Mouse (Mus musculus) liver, embryonic 15.5 days (tissue): Measurements from ENCODE around the gene Cyb5d1. TPM values are rescaled to one million over a fixed set of nuclear protein-coding genes. Genes with fewer than 3 reads are reported as not detected.
A peak's percentile ranks its signal among the peaks of the same experiment; 100 is the strongest.
"Not testable (repeated sequence)": the region's sequence is repeated elsewhere in the genome, so short reads cannot be mapped to it uniquely, and the experiment has no call there.

Experiments
- ATAC-seq: fragments of 200-750 bp; cut with Nextera tagmentation; 2 replicates; pipeline ENCODE4 v1.8.0; 2017; ENCODE audit warnings: moderate number of reproducible peaks, mild to moderate bottlenecking, moderate library complexity; ENCODE audit not compliant: insufficient read depth
- H3K27ac ChIP-seq: fragments of 300-500 bp; sonication (generic); replicated peaks from 2 replicates; pipeline ENCODE4 v1.5.1; 2015; ENCODE audit warnings: mild to moderate bottlenecking, inconsistent platforms
- H3K27me3 ChIP-seq: fragments of 300-500 bp; sonication (generic); 2 replicates; pipeline ENCODE4 v1.6.1; 2015; ENCODE audit warnings: mild to moderate bottlenecking, inconsistent platforms
- H3K36me3 ChIP-seq: fragments of 300-500 bp; sonication (generic); replicated peaks from 2 replicates; pipeline ENCODE4 v1.6.1; 2015; ENCODE audit warnings: moderate library complexity, mild to moderate bottlenecking, inconsistent platforms
- H3K4me1 ChIP-seq: fragments of 300-500 bp; sonication (generic); replicated peaks from 2 replicates; pipeline ENCODE4 v1.6.1; 2015; ENCODE audit warnings: inconsistent platforms
- H3K4me2 ChIP-seq: fragments of 300-500 bp; sonication (generic); 2 replicates; pipeline ENCODE4 v1.6.1; 2015; ENCODE audit warnings: moderate library complexity, mild to moderate bottlenecking, inconsistent platforms
- H3K4me3 ChIP-seq: fragments of 300-500 bp; sonication (generic); replicated peaks from 2 replicates; pipeline ENCODE4 v1.5.1; 2015; ENCODE audit warnings: mild to moderate bottlenecking, inconsistent platforms
- H3K9ac ChIP-seq: fragments of 300-500 bp; sonication (generic); 2 replicates; pipeline ENCODE4 v1.6.1; 2015; ENCODE audit warnings: moderate library complexity, mild to moderate bottlenecking, inconsistent platforms
- H3K9me3 ChIP-seq: fragments of 300-500 bp; sonication (generic); replicated peaks from 2 replicates; pipeline ENCODE4 v1.6.1; 2016; ENCODE audit warnings: inconsistent platforms
- WGBS: fragments of 180-500 bp; shearing (Covaris S2); methylation state at CpG from one replicate; pipeline ENCODE4 v1.1.7; 2015; ENCODE audit warnings: mixed read lengths; ENCODE audit not compliant: insufficient replicate concordance; 5-methylcytosine and 5-hydroxymethylcytosine counted together
- polyA plus RNA-seq: library from polyadenylated mRNA; unstranded; fragments of >200 nt; fragmentation: Nextera tagmentation; extraction: Ambion mirVana; gene quantifications from 2 replicates; pipeline ENCODE4 v1.2.1, GENCODE M21; 2015

Gene Cyb5d1
- polyA plus RNA-seq, 1 experiment from 2014 or later, result 9.6 TPM

DNA sequence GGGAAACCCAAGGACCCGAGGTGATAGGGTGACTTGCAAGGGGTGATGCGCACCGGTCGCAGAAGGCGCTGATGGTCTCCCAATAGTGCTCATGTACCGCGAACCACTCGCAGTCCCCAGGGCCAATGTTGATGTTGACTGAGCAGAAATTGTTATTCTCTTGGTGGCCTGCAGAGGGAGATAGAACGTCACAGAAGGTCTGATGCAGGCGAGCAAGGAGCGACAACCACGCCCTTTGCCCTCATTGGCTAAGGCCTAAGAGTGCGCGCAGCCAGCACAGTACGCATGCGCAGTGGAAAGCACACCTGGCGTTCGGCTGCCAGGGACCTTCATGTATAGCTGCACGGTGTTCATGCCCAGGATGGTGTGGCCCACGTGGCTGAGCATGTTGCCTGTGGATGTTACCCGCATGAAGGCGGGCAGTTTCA lies 5.8 kb upstream of the Cyb5d1 start:
- peaks cover 59% of the 10 kb centered on the region for H3K36me3 ChIP-seq
- H3K4me3 ChIP-seq, result no peak overlapping the region
- peaks cover 32% of the 10 kb centered on the region for H3K4me1 ChIP-seq
- 33% methylated on average over 22 of the region's 22 CpGs for WGBS
- H3K9me3 ChIP-seq, result no peaks in the 10 kb centered on the region
- H3K27me3 ChIP-seq, result no peaks in the 10 kb centered on the region
- ATAC-seq, result peak; percentile 68
- H3K9ac ChIP-seq, result no peak overlapping the region
- H3K27ac ChIP-seq, result no peak overlapping the region
- H3K4me2 ChIP-seq, result peak overlapping the region; percentile 41

DNA sequence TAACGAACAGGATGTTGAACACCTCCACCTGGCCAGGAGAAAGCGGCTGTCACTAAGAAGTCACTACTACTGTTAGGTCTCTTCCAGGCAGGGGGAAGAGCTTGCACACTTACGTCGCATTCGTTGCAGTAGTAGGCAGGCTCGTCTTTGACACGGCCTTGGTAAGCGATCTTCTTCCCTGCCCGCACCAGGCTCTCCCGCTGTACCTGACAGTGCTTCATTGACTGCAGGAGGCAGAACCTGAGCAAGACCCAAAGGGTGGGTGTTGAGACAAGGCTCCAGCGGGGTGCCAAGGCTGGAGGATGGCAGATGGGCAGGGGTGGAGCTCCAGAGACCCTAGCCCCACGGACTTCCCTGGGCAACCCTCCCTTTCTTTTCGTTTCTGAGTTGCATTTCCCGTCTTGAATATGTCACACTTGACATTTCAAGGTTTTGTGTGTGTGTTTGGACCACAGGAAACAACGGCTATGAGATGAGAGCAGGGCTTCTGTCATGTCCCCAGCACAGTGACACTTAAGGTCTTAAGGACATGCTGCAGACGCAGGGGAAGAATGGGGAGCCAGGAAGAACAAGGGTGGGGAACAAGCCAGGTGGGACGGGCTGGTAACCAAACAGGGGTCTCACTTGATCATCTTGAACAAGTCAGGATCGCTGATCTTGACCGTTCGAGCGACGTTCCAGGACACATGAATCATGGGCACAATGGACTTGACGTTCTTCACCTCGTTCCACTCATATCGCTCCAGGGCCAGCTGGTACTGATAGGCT lies 4.8 kb upstream of the Cyb5d1 start:
- ATAC-seq, result no peak
- H3K9me3 ChIP-seq, result no peaks in the 10 kb centered on the region
- no peak overlapping the region for H3K27ac ChIP-seq
- H3K9ac ChIP-seq, result no peak overlapping the region
- 83% methylated on average over 25 of the region's 25 CpGs for WGBS
- peaks cover 49% of the 10 kb centered on the region for H3K36me3 ChIP-seq
- no peaks in the 10 kb centered on the region for H3K27me3 ChIP-seq
- H3K4me1 ChIP-seq, result peaks cover 34% of the 10 kb centered on the region
- H3K4me2 ChIP-seq, result no peak overlapping the region
- no peak overlapping the region for H3K4me3 ChIP-seq

GRCm38 (mm10) chr11:69399201-69400082 lies 4.0 kb upstream of the Cyb5d1 start:
- WGBS, result 76% methylated on average over 66 of the region's 66 CpGs
- Histone ChIP-seq H3K27ac (no peak overlapping the region), H3K4me3 (no peak overlapping the region), H3K9ac (no peak overlapping the region), H3K4me2 (no peak overlapping the region), H3K9me3 (no peaks in the 10 kb centered on the region), H3K4me1 (peaks cover 35% of the 10 kb centered on the region), H3K27me3 (no peaks in the 10 kb centered on the region), H3K36me3 (peaks cover 41% of the 10 kb centered on the region)
- no peak for ATAC-seq

DNA sequence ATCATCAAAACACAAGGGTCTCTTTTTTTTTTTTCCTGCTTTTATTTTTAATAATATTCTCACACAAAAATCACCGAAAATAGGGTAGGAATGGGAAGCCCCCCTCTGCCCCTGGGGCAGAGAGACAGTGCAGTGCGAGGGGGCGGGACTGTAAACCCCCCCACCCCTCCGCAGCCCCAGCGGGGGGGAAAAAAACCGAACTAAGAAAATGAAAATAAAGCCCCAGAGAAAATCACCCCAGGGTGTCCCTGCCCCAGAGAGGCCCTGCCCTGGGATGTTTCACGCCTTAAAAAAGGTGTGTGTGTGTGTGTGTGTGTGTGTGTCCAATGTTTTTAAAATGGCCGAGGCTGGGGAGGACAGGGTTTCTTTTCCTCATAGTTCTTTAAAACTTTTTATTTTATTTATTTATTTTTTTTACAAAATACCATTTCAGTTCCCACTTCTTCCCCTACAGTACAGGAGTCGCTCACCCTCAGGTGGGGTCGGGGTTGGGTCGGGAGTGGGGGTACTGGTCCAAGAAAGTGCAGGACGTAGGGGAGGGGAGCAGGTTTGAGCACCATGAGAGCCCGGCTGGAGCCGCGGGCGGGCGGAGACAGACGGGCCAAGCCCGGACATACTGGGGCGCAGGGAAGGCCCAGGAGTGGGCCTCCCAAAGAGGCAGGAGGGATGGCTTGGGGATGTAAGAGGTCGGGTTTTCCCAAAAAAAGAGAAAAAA lies 3.2 kb upstream of the Cyb5d1 start:
- H3K4me1 ChIP-seq, result peaks cover 39% of the 10 kb centered on the region
- no peak overlapping the region for H3K27ac ChIP-seq
- 64% methylated on average over 21 of the region's 21 CpGs for WGBS
- peak overlapping the region; percentile 85; the same call in 1 of the 2 replicates for H3K4me3 ChIP-seq
- no peak for ATAC-seq
- no peaks in the 10 kb centered on the region for H3K9me3 ChIP-seq
- H3K4me2 ChIP-seq, result peak overlapping the region; percentile 96
- peaks cover 33% of the 10 kb centered on the region for H3K36me3 ChIP-seq
- H3K9ac ChIP-seq, result no peak overlapping the region
- no peaks in the 10 kb centered on the region for H3K27me3 ChIP-seq

- Histone ChIP-seq H3K4me3 (peak within 1 kb of the TSS; percentile 85), H3K9ac (peak within 1 kb of the TSS; percentile 32), H3K36me3 (peaks cover 28% of the 10 kb centered on the region), H3K4me2 (peak within 1 kb of the TSS; percentile 96), H3K27ac (0 out of 2 replicates have a peak within 1 kb of the TSS, but pooled peaks have one; percentile 14), H3K27me3 (no peaks in the 10 kb centered on the region), H3K9me3 (no peaks in the 10 kb centered on the region), H3K4me1 (peaks cover 39% of the 10 kb centered on the region)
- 34% methylated on average over 16 of the region's 16 CpGs for WGBS
- no peak for ATAC-seq
Measured at GRCm38 (mm10) chr11:69398059-69398458, 2.6 kb upstream of the Cyb5d1 start, which contains the start of gene Tmem88. TSS of gene Tmem88 (minus strand) at chr11:69398234.

GRCm38 (mm10) chr11:69397581-69398057 lies 2.2 kb upstream of the Cyb5d1 start:
- 0 out of 2 replicates have a peak overlapping the region, but pooled peaks have one; percentile 14 for H3K27ac ChIP-seq
- H3K36me3 ChIP-seq, result peaks cover 28% of the 10 kb centered on the region
- H3K9me3 ChIP-seq, result no peaks in the 10 kb centered on the region
- peak overlapping the region; percentile 96 for H3K4me2 ChIP-seq
- H3K27me3 ChIP-seq, result no peaks in the 10 kb centered on the region
- H3K4me3 ChIP-seq, result peak overlapping the region; percentile 85
- peaks cover 39% of the 10 kb centered on the region for H3K4me1 ChIP-seq
- no peak for ATAC-seq
- WGBS, result 46% methylated on average over 24 of the region's 24 CpGs
- peak overlapping the region; percentile 32 for H3K9ac ChIP-seq

DNA sequence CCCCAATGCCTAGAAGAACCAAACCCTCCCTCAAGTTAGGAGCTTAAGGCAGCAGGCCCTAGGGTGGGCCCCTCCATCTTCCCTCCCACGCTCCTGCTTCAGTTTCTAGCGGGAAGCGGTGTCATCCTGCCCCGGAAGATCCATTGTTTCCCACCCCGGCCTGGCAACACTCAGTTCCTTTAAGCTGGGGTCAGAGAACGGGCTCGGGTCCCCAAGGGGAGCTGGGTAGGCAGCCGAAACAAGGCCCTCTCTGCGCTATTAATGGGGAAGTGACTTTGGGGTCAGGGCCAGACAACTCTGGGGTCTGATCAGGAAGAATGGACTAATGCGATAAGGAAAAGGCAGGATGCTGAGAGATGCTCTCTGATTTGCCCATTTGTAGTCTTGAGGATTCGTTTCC lies 1.3 kb upstream of the Cyb5d1 start:
- Histone ChIP-seq H3K27me3 (no peaks in the 10 kb centered on the region), H3K4me3 (peak overlapping the region; percentile 85), H3K4me2 (peak overlapping the region; percentile 96), H3K4me1 (peaks cover 39% of the 10 kb centered on the region), H3K9ac (peak overlapping the region; percentile 94), H3K27ac (peak overlapping the region; percentile 97; the same call in 1 of the 2 replicates), H3K36me3 (peaks cover 22% of the 10 kb centered on the region), H3K9me3 (no peaks in the 10 kb centered on the region)
- ATAC-seq, result no peak
- WGBS, result 11% methylated on average over 11 of the region's 11 CpGs

DNA sequence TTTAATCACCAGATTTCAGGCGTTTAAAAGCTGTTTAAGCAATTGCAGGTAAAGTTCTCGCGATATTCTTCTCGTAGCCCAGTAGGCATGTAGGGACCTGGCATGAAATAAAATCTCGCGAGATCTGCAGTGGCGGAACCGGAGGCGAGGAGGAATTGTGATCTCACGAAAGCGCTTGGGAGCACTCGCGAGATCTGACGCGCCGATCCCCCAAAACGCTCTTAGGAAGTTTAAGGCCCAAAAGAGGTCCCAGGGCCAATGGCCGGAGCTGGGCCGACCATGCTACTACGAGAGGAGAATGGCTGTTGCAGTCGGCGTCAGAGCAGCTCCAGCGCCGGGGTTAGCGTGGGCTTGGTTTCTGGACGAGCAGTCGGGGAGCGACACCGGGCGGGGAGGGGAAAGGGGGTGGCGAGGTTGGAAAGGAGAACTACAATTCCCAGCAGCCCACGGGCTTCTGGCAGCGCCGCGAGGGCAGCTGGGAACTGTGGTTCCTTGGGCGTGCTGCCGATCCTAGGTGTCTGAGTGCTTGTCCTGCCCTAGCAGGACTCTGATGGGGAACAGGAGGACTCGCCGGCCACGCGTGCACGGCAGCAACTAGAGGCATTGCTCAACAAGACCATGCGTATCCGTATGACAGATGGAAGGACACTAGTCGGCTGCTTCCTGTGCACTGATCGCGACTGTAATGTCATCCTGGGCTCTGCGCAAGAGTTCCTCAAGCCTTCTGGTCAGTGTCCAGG lies 373 bp upstream of the Cyb5d1 start:
- Histone ChIP-seq H3K4me2 (peak overlapping the region; percentile 96), H3K4me1 (peaks cover 31% of the 10 kb centered on the region), H3K9me3 (no peaks in the 10 kb centered on the region), H3K27ac (peak overlapping the region; percentile 97), H3K4me3 (peak overlapping the region; percentile 85), H3K36me3 (peaks cover 16% of the 10 kb centered on the region), H3K27me3 (no peaks in the 10 kb centered on the region), H3K9ac (peak overlapping the region; percentile 94)
- ATAC-seq, result peak; percentile 90
- WGBS, result under 1% methylated on average over 48 of the region's 48 CpGs

GRCm38 (mm10) chr11:69394591-69395167 lies 752 bp downstream of the Cyb5d1 start:
- not testable (repeated sequence) for H3K36me3 ChIP-seq, H3K27me3 ChIP-seq, H3K9me3 ChIP-seq, ATAC-seq
- WGBS, result 2% methylated on average over 31 of the region's 31 CpGs
- Histone ChIP-seq H3K4me2 (peak overlapping the region; percentile 96), H3K4me3 (peak overlapping the region; percentile 85), H3K9ac (peak overlapping the region; percentile 94), H3K4me1 (peaks cover 35% of the 10 kb centered on the region), H3K27ac (peak overlapping the region; percentile 97)
